Mouse (Mus musculus): ENCODE measurements at regions not wholly inside any gene's neighbourhood (a gene's known extent, or its start where the extent isn't known, plus 50 kb on each side); places are given as distances from the start of the nearest gene placed in this dataset.

DNA sequence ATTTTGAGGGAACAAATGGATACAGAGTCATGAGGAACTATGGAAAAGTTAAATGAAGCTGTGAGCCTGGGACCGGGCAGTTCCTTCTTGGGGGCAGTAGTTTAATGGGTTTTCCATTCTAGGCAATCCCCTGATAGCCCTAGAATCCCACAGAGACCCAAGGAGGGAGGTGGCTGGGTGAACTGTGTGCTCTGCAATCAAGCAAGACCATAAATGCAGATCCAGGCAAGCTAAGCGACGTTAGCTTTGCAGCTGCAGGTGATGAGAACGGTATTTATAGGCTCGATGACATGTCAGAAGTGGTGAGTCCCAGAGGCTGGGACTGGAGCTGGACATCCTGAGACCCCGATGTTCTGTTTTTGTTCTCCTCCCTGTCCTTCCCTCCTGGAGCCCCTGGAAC lies 108.2 kb downstream of the Zfp36l1 start:
- no peak overlapping the region for H3K27ac ChIP-seq (ENCODE audit: insufficient read depth, low read depth, low read length, poor library complexity, severe bottlenecking)
- H3K36me3 ChIP-seq (ENCODE audit: control insufficient read depth, insufficient read depth, low read length, poor library complexity, severe bottlenecking) = no peaks in the 10 kb centered on the region
- H3K4me3 ChIP-seq (ENCODE audit: insufficient read depth in 1 of 2, low read depth in 1 of 2, low read length in 2 of 2, poor library complexity in 1 of 2, severe bottlenecking in 1 of 2) = no peak overlapping the region
- H3K9me3 ChIP-seq (ENCODE audit: control insufficient read depth, insufficient read depth, low read depth, low read length) = no peaks in the 10 kb centered on the region
- peaks cover 5 to 17% of the 10 kb centered on the region in 2 experiments; a peak in 3 of 4 replicates for H3K4me1 ChIP-seq (ENCODE audit: control insufficient read depth in 2 of 2, insufficient read depth in 2 of 2, low read length in 2 of 2, poor library complexity in 1 of 2)
- no peak overlapping the region for H3K9ac ChIP-seq (ENCODE audit: insufficient read depth, low read depth, low read length, poor library complexity, severe bottlenecking)
- DNase-seq (ENCODE audit: low read depth, low spot score) = no peak
- in situ Hi-C loops (cut with MboI; ENCODE audit: low sequenced_read_pairs in 2 of 2, unreplicated experiment in 2 of 2) = no loop called here
- TF ChIP-seq CHD2 (IDR thresholded peaks at IDR 0.05; ENCODE audit: low read depth, low read length) = no peak
- TF ChIP-seq ZNF384 (IDR thresholded peaks at IDR 0.05; ENCODE audit: low read depth, low read length) = no peak
- TF ChIP-seq HCFC1 (IDR thresholded peaks at IDR 0.05; ENCODE audit: borderline replicate concordance, insufficient read depth, low read length) = no peak
- TF ChIP-seq ZC3H11A (IDR thresholded peaks at IDR 0.05; ENCODE audit: borderline replicate concordance, low read depth, low read length) = no peak
- no peak for TF ChIP-seq MAFK (IDR thresholded peaks at IDR 0.05; ENCODE audit: insufficient read depth, low read depth, low read length)

DNA sequence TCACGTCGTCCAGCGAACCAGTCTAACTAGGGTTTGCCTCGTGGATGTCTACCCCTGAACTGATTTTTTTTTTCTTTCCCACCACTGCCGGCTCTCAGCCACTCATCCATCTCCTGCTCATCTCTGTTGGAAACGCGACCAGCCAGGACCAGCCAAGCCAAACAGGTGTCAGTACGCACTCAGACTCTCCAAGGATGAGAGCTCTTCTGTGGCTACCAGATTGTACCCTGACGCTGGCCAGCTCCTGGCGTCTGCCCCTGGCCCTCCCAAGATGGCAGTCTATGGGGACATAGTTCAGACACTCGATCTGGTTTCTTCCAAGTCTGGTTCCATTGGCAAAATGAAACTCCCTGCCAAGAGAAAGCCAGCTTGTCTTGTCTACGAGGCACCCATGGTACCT lies 109.3 kb downstream of the Zfp36l1 start:
- Histone ChIP-seq H3K9ac (ENCODE audit: insufficient read depth, low read depth, low read length, poor library complexity, severe bottlenecking) (no peak overlapping the region), H3K4me1 (ENCODE audit: control insufficient read depth in 2 of 2, insufficient read depth in 2 of 2, low read length in 2 of 2, poor library complexity in 1 of 2) (peaks cover 5 to 15% of the 10 kb centered on the region in 2 experiments; a peak in 3 of 4 replicates), H3K27ac (ENCODE audit: insufficient read depth, low read depth, low read length, poor library complexity, severe bottlenecking) (no peak overlapping the region)

DNA sequence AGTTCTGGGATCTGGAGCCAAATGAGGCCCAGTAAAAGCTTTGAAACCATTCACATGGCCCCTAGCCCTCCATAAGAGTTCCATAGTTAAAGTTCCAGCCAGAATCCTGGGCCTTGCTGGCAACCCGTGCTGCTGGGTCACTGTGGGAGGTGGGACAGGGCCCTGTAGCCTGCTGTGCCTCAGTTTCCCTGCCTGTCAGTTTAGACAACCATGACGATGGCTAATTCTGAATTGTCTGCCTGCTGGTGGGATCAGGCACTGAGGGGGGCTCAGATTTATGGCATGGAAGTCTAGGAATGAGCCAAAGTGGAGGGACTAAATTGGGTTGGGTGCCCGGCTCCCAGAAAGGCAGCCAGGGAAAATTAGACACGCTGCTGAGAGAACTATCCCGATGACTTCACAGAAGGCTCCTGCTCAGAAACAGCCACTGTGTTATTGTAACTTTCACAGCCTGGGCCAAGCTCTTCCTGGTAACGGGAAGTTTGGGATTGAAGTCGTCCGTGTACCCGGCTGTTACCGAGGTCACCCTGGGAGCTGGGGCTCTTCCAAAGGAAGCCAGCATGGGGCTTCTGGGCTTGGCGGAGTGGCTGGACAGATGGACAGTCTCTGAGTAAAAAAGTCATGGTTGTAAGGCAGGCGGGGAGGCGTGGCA lies 110.2 kb downstream of the Zfp36l1 start:
- Histone ChIP-seq H3K4me1 (ENCODE audit: control insufficient read depth in 2 of 2, insufficient read depth in 2 of 2, low read length in 2 of 2, poor library complexity in 1 of 2) (peaks cover 5 to 10% of the 10 kb centered on the region in 2 experiments; a peak in 3 of 4 replicates), H3K27ac (ENCODE audit: insufficient read depth, low read depth, low read length, poor library complexity, severe bottlenecking) (no peak overlapping the region), H3K36me3 (ENCODE audit: control insufficient read depth, insufficient read depth, low read length, poor library complexity, severe bottlenecking) (no peaks in the 10 kb centered on the region), H3K9ac (ENCODE audit: insufficient read depth, low read depth, low read length, poor library complexity, severe bottlenecking) (no peak overlapping the region), H3K9me3 (ENCODE audit: control insufficient read depth, insufficient read depth, low read depth, low read length) (no peaks in the 10 kb centered on the region), H3K4me3 (ENCODE audit: insufficient read depth in 1 of 2, low read depth in 1 of 2, low read length in 2 of 2, poor library complexity in 1 of 2, severe bottlenecking in 1 of 2) (no peak overlapping the region)
- TF ChIP-seq ZNF384 (IDR thresholded peaks at IDR 0.05; ENCODE audit: low read depth, low read length) (no peak), ZC3H11A (IDR thresholded peaks at IDR 0.05; ENCODE audit: borderline replicate concordance, low read depth, low read length) (no peak), HCFC1 (IDR thresholded peaks at IDR 0.05; ENCODE audit: borderline replicate concordance, insufficient read depth, low read length) (no peak), MAFK (IDR thresholded peaks at IDR 0.05; ENCODE audit: insufficient read depth, low read depth, low read length) (no peak), CHD2 (IDR thresholded peaks at IDR 0.05; ENCODE audit: low read depth, low read length) (no peak)
- in situ Hi-C loops (cut with MboI; ENCODE audit: low sequenced_read_pairs in 2 of 2, unreplicated experiment in 2 of 2) = no loop called here
- no peak for DNase-seq (ENCODE audit: low read depth, low spot score)

More for the DNA sequence above, 109.3 kb downstream of the Zfp36l1 start:
- Histone ChIP-seq H3K36me3 (ENCODE audit: control insufficient read depth, insufficient read depth, low read length, poor library complexity, severe bottlenecking) (no peaks in the 10 kb centered on the region), H3K4me3 (ENCODE audit: insufficient read depth in 1 of 2, low read depth in 1 of 2, low read length in 2 of 2, poor library complexity in 1 of 2, severe bottlenecking in 1 of 2) (no peak overlapping the region), H3K9me3 (ENCODE audit: control insufficient read depth, insufficient read depth, low read depth, low read length) (no peaks in the 10 kb centered on the region)
- no peak for DNase-seq (ENCODE audit: low read depth, low spot score)
- in situ Hi-C loops (cut with MboI; ENCODE audit: low sequenced_read_pairs in 2 of 2, unreplicated experiment in 2 of 2) = no loop called here
- TF ChIP-seq ZC3H11A (IDR thresholded peaks at IDR 0.05; ENCODE audit: borderline replicate concordance, low read depth, low read length) (no peak), ZNF384 (IDR thresholded peaks at IDR 0.05; ENCODE audit: low read depth, low read length) (no peak), CHD2 (IDR thresholded peaks at IDR 0.05; ENCODE audit: low read depth, low read length) (no peak), MAFK (IDR thresholded peaks at IDR 0.05; ENCODE audit: insufficient read depth, low read depth, low read length) (no peak), HCFC1 (IDR thresholded peaks at IDR 0.05; ENCODE audit: borderline replicate concordance, insufficient read depth, low read length) (no peak)

DNA sequence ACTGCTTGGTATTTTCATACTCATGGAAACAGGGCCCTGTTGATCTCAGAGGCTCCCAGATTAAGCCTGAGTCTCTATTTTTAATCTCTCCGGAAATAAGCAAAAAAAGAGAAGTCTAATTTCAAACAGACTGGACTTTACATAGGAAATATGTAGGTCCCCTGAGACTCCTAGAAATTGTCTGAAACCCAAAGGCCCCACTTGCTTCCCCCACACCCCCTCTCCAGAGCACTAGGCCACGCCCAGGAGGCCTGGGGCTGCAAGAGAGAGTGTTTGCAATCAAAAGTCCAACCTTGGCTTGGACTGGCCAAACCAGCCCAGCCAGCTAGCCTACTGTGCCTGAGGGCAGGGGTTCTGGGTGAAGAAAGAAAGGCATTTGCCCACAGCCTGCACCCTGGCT lies 111.0 kb downstream of the Zfp36l1 start:
- in situ Hi-C loops (cut with MboI; ENCODE audit: low sequenced_read_pairs in 2 of 2, unreplicated experiment in 2 of 2) = no loop called here
- DNase-seq (ENCODE audit: low read depth, low spot score) = no peak
- H3K4me3 ChIP-seq (ENCODE audit: insufficient read depth in 1 of 2, low read depth in 1 of 2, low read length in 2 of 2, poor library complexity in 1 of 2, severe bottlenecking in 1 of 2) = no peak overlapping the region
- H3K36me3 ChIP-seq (ENCODE audit: control insufficient read depth, insufficient read depth, low read length, poor library complexity, severe bottlenecking) = no peaks in the 10 kb centered on the region
- H3K9ac ChIP-seq (ENCODE audit: insufficient read depth, low read depth, low read length, poor library complexity, severe bottlenecking) = no peak overlapping the region
- no peaks in the 10 kb centered on the region for H3K9me3 ChIP-seq (ENCODE audit: control insufficient read depth, insufficient read depth, low read depth, low read length)
- peaks cover 5 to 8% of the 10 kb centered on the region in 2 experiments; a peak in 3 of 4 replicates for H3K4me1 ChIP-seq (ENCODE audit: control insufficient read depth in 2 of 2, insufficient read depth in 2 of 2, low read length in 2 of 2, poor library complexity in 1 of 2)
- no peak overlapping the region for H3K27ac ChIP-seq (ENCODE audit: insufficient read depth, low read depth, low read length, poor library complexity, severe bottlenecking)
- TF ChIP-seq MAFK (IDR thresholded peaks at IDR 0.05; ENCODE audit: insufficient read depth, low read depth, low read length) = no peak
- no peak for TF ChIP-seq ZNF384 (IDR thresholded peaks at IDR 0.05; ENCODE audit: low read depth, low read length)
- TF ChIP-seq HCFC1 (IDR thresholded peaks at IDR 0.05; ENCODE audit: borderline replicate concordance, insufficient read depth, low read length) = no peak

All from ES-E14 (cell line).